Mouse (Mus musculus): Measurements from ENCODE around the gene Slc10a3. TPM values are rescaled to one million over a fixed set of nuclear protein-coding genes. Genes with fewer than 3 reads are reported as not detected.
A peak's percentile ranks its signal among the peaks of the same experiment; 100 is the strongest.

Slc10a3 gene
- total RNA-seq (2014; rRNA removed) (4.5 and 5.9 TPM in 2 replicates), polyA plus RNA-seq (2015; fragmentation: Nextera tagmentation; extraction: Ambion mirVana) (5.6 and 6.3 TPM in 2 replicates)

- DNase-seq (ENCODE audit: low spot score) (peak; percentile 91), ATAC-seq (peak; percentile 94)
- Histone ChIP-seq H3K27me3 (ENCODE audit: insufficient read depth, low read length) (no peaks in the 10 kb centered on the region), H3K4me3 (ENCODE audit: low read length) (peak within 1 kb of the TSS; percentile 35), H3K36me3 (ENCODE audit: insufficient read depth, low read length) (no peaks in the 10 kb centered on the region), H3K9me3 (ENCODE audit: low read length) (no peaks in the 10 kb centered on the region), H3K4me2 (ENCODE audit: low read depth, low read length) (peak within 1 kb of the TSS; percentile 62), H3K27ac (no peak within 1 kb of the TSS), H3K9ac (replicated peaks; ENCODE audit: low read length) (peak within 1 kb of the TSS; percentile 46; the same call in 1 of the 2 replicates), H3K4me1 (ENCODE audit: insufficient read depth, low read length) (no peaks in the 10 kb centered on the region)
- TF ChIP-seq CTCF (IDR thresholded peaks at IDR 0.05; ENCODE audit: low read depth): no peak
- 28% methylated on average over 32 of the region's 32 CpGs for WGBS
Measured at GRCm38 (mm10) chrX:74372888-74373549, at the start of gene Slc10a3, which contains the start of gene Ubl4a. Slc10a3 (minus strand) TSS chrX:74373349. Ubl4a (minus strand) TSS chrX:74373218.

- DNase-seq (ENCODE audit: low spot score): peak; percentile 83
Measured at GRCm38 (mm10) chrX:74413377-74413776, 40.2 kb upstream of the Slc10a3 start.

GRCm38 (mm10) chrX:74408340-74408739 lies 35.2 kb upstream of the Slc10a3 start:
- Histone ChIP-seq H3K9ac (replicated peaks; ENCODE audit: low read length) (no peak overlapping the region), H3K4me2 (ENCODE audit: low read depth, low read length) (no peak overlapping the region), H3K27ac (no peak overlapping the region), H3K9me3 (ENCODE audit: low read length) (no peaks in the 10 kb centered on the region), H3K4me3 (ENCODE audit: low read length) (no peak overlapping the region), H3K27me3 (ENCODE audit: insufficient read depth, low read length) (no peaks in the 10 kb centered on the region), H3K36me3 (ENCODE audit: insufficient read depth, low read length) (no peaks in the 10 kb centered on the region), H3K4me1 (ENCODE audit: insufficient read depth, low read length) (no peaks in the 10 kb centered on the region)
- WGBS: 24% methylated on average over 2 of the region's 2 CpGs
- ATAC-seq: no peak
- no peak for TF ChIP-seq CTCF (IDR thresholded peaks at IDR 0.05; ENCODE audit: low read depth)
- DNase-seq (ENCODE audit: low spot score): no peak

More at GRCm38 (mm10) chrX:74413377-74413776, 40.2 kb upstream of the Slc10a3 start:
- Histone ChIP-seq H3K36me3 (ENCODE audit: insufficient read depth, low read length) (no peaks in the 10 kb centered on the region), H3K4me2 (ENCODE audit: low read depth, low read length) (no peak overlapping the region), H3K27ac (no peak overlapping the region), H3K4me1 (ENCODE audit: insufficient read depth, low read length) (no peaks in the 10 kb centered on the region), H3K9ac (replicated peaks; ENCODE audit: low read length) (no peak overlapping the region), H3K27me3 (ENCODE audit: insufficient read depth, low read length) (no peaks in the 10 kb centered on the region), H3K4me3 (ENCODE audit: low read length) (no peak overlapping the region), H3K9me3 (ENCODE audit: low read length) (no peaks in the 10 kb centered on the region)
- peak; percentile 88 for ATAC-seq
- TF ChIP-seq CTCF (IDR thresholded peaks at IDR 0.05; ENCODE audit: low read depth): peak; percentile 94

- Histone ChIP-seq H3K27me3 (ENCODE audit: insufficient read depth, low read length) (no peaks in the 10 kb centered on the region), H3K9ac (replicated peaks; ENCODE audit: low read length) (no peak overlapping the region), H3K9me3 (ENCODE audit: low read length) (no peaks in the 10 kb centered on the region), H3K36me3 (ENCODE audit: insufficient read depth, low read length) (no peaks in the 10 kb centered on the region), H3K4me3 (ENCODE audit: low read length) (no peak overlapping the region), H3K27ac (no peak overlapping the region), H3K4me1 (ENCODE audit: insufficient read depth, low read length) (no peaks in the 10 kb centered on the region), H3K4me2 (ENCODE audit: low read depth, low read length) (no peak overlapping the region)
- no peak for TF ChIP-seq CTCF (IDR thresholded peaks at IDR 0.05; ENCODE audit: low read depth)
- DNase-seq (ENCODE audit: low spot score) (no peak), ATAC-seq (no peak)
- WGBS: 83% methylated on average over 3 of the region's 3 CpGs
Measured at GRCm38 (mm10) chrX:74400136-74400535, 27.0 kb upstream of the Slc10a3 start.

GRCm38 (mm10) chrX:74392535-74393443 lies 19.6 kb upstream of the Slc10a3 start, which contains the start of the genes Fam3a and Ikbkg:
Fam3a (minus strand) TSS chrX:74393272.
Ikbkg (plus strand) TSS chrX:74393290.
- WGBS: 25% methylated on average over 30 of the region's 30 CpGs
- Histone ChIP-seq H3K36me3 (ENCODE audit: insufficient read depth, low read length) (no peaks in the 10 kb centered on the region), H3K4me3 (ENCODE audit: low read length) (peak within 1 kb of the TSS; percentile 46), H3K4me1 (ENCODE audit: insufficient read depth, low read length) (no peaks in the 10 kb centered on the region), H3K27me3 (ENCODE audit: insufficient read depth, low read length) (no peaks in the 10 kb centered on the region), H3K9me3 (ENCODE audit: low read length) (no peaks in the 10 kb centered on the region), H3K27ac (peak within 1 kb of the TSS; percentile 91), H3K9ac (replicated peaks; ENCODE audit: low read length) (peak within 1 kb of the TSS; percentile 70), H3K4me2 (ENCODE audit: low read depth, low read length) (peak within 1 kb of the TSS; percentile 64)
- peak; percentile 71 for TF ChIP-seq CTCF (IDR thresholded peaks at IDR 0.05; ENCODE audit: low read depth)
- ATAC-seq (peak; percentile 100), DNase-seq (ENCODE audit: low spot score) (peak; percentile 88)

- Histone ChIP-seq H3K36me3 (ENCODE audit: insufficient read depth, low read length) (no peaks in the 10 kb centered on the region), H3K4me3 (ENCODE audit: low read length) (no peak overlapping the region), H3K27me3 (ENCODE audit: insufficient read depth, low read length) (no peaks in the 10 kb centered on the region), H3K9me3 (ENCODE audit: low read length) (no peaks in the 10 kb centered on the region), H3K27ac (no peak overlapping the region), H3K9ac (replicated peaks; ENCODE audit: low read length) (no peak overlapping the region), H3K4me1 (ENCODE audit: insufficient read depth, low read length) (no peaks in the 10 kb centered on the region), H3K4me2 (ENCODE audit: low read depth, low read length) (no peak overlapping the region)
- ATAC-seq (no peak), DNase-seq (ENCODE audit: low spot score) (no peak)
- TF ChIP-seq CTCF (IDR thresholded peaks at IDR 0.05; ENCODE audit: low read depth): no peak
Measured at GRCm38 (mm10) chrX:74388153-74388552, 15.0 kb upstream of the Slc10a3 start.

All from hindbrain, postnatal 0 days (tissue).